Mouse (Mus musculus) retina, postnatal 7 days (tissue): ENCODE measurements at regions not wholly inside any gene's neighbourhood (a gene's known extent, or its start where the extent isn't known, plus 50 kb on each side); places are given as distances from the start of the nearest gene placed in this dataset.

ENCODE experiments used
- DNase-seq: peaks from one replicate; pipeline ENCODE4 v3.0.0-alpha.2; 2012; ENCODE audit warnings: low read depth, low spot score

DNA sequence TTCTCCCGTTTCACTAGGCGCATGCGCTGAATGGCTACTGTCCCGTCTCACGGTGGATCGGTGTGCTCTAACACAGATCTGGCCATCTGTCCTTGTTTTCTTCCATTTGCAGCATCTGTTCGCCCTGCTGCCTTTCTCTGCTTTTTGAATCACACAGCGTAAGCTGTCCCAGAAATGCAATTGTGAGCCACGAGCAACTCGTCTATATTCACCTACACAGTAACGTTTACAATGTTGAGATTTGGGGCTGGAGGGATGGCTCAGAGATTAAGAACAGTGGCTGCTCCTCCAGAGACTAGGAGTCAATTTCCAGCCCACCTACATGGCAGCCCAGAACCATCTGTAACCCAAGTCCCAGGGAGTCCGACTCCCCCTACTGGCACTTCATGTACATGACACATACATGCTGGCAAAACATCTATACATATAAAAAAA is 72.2 kb upstream of the Cnot2 start:
- peak; percentile 54 for DNase-seq

DNA sequence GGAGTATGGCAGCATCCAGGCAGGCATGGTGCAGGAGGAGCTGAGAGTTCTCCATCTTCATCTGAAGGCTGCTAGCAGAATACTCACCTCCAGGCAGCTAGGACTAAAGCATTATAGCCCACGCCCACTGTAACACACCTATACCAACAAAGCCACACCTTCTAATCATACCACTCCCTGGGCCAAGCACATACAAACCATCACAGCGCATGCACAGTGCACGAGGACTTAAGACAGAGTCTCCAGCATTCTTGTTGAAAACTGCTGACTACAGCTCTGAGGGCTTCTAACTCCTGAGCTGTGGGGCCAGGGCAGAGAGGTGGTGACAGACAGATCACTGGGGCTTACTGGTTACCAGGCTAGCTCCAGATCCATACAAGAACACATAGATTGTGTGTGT is 68.0 kb upstream of the Cnot2 start:
- no peak for DNase-seq

DNA sequence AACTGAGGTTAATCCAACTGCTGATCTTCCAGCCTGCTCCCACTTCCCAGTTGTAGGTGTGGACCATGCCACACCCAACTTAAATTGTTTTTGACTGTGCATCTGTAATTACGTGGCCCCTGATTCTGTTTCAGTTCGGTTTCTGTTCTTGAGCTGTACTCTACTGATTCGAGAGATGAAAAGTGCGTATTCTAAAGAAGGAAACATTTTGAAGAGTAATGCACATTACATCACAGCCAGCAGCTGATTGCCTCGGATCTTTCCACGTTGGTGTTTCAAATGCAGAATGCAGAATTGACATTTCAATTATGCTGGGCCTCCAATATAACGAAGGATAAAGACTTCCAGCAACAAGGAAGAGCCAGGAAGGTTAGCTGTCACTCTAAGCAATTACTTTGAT is 64.7 kb upstream of the Cnot2 start:
- no peak for DNase-seq

DNA sequence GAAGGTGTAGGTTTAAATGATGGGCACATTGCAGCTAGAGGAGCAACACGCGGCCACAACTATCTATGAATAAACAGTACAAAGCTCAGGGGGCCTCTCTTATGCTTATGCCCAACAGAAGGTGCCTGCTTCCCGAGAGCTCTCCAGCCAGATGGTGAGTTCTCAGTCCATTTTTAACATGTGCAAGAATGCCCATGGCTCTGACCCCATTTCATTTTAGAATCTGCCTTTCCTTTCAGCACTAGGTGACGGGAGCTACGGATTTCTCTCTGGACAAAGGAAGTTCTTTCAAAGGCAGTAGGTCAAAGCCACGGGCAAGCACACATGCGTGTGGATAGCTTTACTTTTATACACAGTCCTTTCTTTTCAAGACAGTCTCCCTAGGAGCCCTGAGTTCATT is 64.3 kb upstream of the Cnot2 start:
- DNase-seq = no peak

DNA sequence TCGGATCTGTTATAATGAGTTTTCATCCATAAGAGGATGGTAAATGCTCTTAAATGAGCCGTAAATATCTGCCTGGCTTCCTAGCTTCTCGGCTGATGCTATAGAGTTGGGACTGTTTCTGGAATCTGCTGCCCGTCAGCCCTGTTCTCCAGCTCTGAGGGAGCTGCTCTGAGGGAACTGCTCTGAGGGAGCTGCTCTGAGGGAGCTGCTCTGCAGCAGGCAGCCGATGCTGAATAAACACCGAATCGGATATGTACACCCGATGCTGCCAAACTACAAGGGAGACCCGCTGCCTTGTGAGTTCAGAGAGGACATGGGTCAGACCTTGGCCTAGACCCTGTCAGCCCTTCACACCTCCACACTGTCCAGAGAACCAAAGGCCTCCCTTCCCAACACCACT is 63.8 kb upstream of the Cnot2 start:
- no peak for DNase-seq
